Comparison of ENCODE assay signal across 15 mouse cellular contexts in the genomic region with DNA sequence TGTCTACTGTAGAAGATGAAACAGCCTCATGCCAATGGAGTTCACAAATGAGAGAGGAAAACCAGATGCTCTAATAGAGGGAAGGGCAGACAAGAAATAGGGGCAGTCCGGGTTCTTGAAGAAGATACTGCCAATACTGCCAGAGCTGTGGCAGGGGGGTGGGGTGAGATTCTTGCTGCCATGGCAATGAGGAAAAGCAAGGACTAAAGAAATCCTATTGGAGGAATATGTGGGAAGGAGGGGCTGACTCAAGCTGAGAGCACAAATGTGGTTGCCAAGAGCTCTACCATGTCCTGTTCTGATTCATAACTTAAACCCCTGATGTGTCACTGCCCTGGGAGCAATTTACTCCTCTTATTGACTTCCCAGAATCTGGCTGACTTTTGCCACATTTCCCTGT.
DNase-seq lines count a peak whose midpoint lies in the region; ATAC-seq lines count a peak whose summit lies in the region.
"Had no signal": no experiment of that assay in that cellular context is flagged by ENCODE, and none has a peak within 500 bp of the region (broad histone marks: within the 10 kb centered on the region; RNA-seq: fewer than 3 reads in every experiment).

No protein-coding gene starts in this region.

- no peak overlapping the region for H3K9ac ChIP-seq in forebrain, embryonic 16.5 days (replicated peaks; ENCODE audit: low read depth, low read length)
- H3K9ac ChIP-seq: embryonic facial prominence, embryonic 15.5 days; liver, embryonic 12.5 days had no signal

- no peaks in the 10 kb centered on the region for H3K36me3 ChIP-seq in forebrain, embryonic 16.5 days (ENCODE audit: control insufficient read depth, insufficient read depth)
- H3K36me3 ChIP-seq: embryonic facial prominence, embryonic 15.5 days; liver, embryonic 12.5 days had no signal

- no peak overlapping the region for H3K4me3 ChIP-seq in forebrain, embryonic 16.5 days (replicated peaks; ENCODE audit: low read length)
- H3K4me3 ChIP-seq: embryonic facial prominence, embryonic 15.5 days; liver, embryonic 12.5 days had no signal

- WGBS in forebrain, embryonic 16.5 days: 44% methylated on average over 1 of the region's 1 CpGs

- no peaks in the 10 kb centered on the region for H3K27me3 ChIP-seq in forebrain, embryonic 16.5 days (replicated peaks; ENCODE audit: control insufficient read depth, insufficient read depth, low read length)
- H3K27me3 ChIP-seq: embryonic facial prominence, embryonic 15.5 days; liver, embryonic 12.5 days had no signal

- peak; percentile 5 for DNase-seq in adrenal gland, adult 2 months
- DNase-seq in adrenal gland, adult 18-20 months (ENCODE audit: low spot score in 2 of 2): no peak
- peak; percentile 37 for DNase-seq in left cerebral cortex, postnatal 4 days
- DNase-seq in left cerebral cortex, adult 11 months (ENCODE audit: low spot score): no peak
- DNase-seq in adipocyte (ENCODE audit: low spot score): peak; percentile 70
- DNase-seq in ovary, postnatal 14 days (ENCODE audit: low spot score): no peak
- DNase-seq: cerebellum, adult 9-11 months; heart, postnatal 36 days; kidney, adult 2 months; lung, postnatal 14 days had no signal

- no peaks in the 10 kb centered on the region; the same call in 1 of the 2 replicates for H3K4me1 ChIP-seq in forebrain, embryonic 16.5 days (replicated peaks; ENCODE audit: control insufficient read depth, insufficient read depth, low read length)
- H3K4me1 ChIP-seq: embryonic facial prominence, embryonic 15.5 days; liver, embryonic 12.5 days had no signal

- ATAC-seq in forebrain, embryonic 16.5 days: peak; percentile 79
- no peak for ATAC-seq in granulocyte monocyte progenitor cell, adult 5-6 weeks (replicated peaks; ENCODE audit: poor library complexity, severe bottlenecking)
- ATAC-seq: liver, embryonic 12.5 days had no signal

- no peak overlapping the region for H3K4me2 ChIP-seq in forebrain, embryonic 16.5 days (ENCODE audit: low read length)
- H3K4me2 ChIP-seq: embryonic facial prominence, embryonic 15.5 days; liver, embryonic 12.5 days had no signal

- H3K27ac ChIP-seq in forebrain, embryonic 16.5 days (ENCODE audit: low read length): no peak overlapping the region
- H3K27ac ChIP-seq: embryonic facial prominence, embryonic 15.5 days; liver, embryonic 12.5 days; stomach, postnatal 0 days had no signal

- no peaks in the 10 kb centered on the region for H3K9me3 ChIP-seq in forebrain, embryonic 16.5 days (ENCODE audit: control insufficient read depth, low read length)
- H3K9me3 ChIP-seq: embryonic facial prominence, embryonic 15.5 days; liver, embryonic 12.5 days had no signal

- intact Hi-C loops in left cerebral cortex, postnatal 4 days (cut with DNase I): no loop called here

Comparison
In these comparisons a context has a peak if more than half of its experiments do, and no peak if none do; other contexts are left out.
1. DNase-seq: peak in adrenal gland, adult 2 months (single experiment), left cerebral cortex, postnatal 4 days (single experiment) and adipocyte (single experiment); none in adrenal gland, adult 18-20 months (0 of 2), left cerebral cortex, adult 11 months (single experiment) and ovary, postnatal 14 days (single experiment).